Mouse (Mus musculus): ENCODE results near the gene Itpripl1.
"Not testable (repeated sequence)": the region's sequence is repeated elsewhere in the genome, so short reads cannot be mapped to it uniquely, and the experiment has no call there.

The Itpripl1 gene

GRCm38 (mm10) chr2:127143158-127144063, at the start of gene Itpripl1:
TSS of gene Itpripl1 (minus strand) at chr2:127143442.
- DNase-seq (ENCODE audit: low read depth in 1 of 2, low spot score in 2 of 2), result peak in 1 of 2 experiments; percentile 32

DNA sequence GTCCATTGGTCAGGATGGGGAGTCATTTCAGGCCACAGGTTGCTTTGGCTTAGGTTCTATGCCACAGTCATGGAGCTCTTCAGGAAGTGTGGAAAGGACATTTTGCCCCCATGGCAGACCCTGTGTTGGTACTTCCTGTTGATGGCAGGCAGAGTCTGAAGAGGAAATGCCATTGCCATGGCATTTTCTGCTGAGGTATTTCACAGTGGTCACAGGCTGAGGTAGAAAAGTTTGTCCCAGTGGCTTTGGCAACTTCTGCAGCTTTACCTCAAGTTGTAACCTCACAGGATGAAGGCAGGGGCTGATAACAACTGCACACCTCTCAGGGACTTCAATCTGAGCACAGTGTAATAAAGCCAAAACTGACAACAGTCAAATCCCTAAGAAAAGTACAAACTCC, 46.3 kb upstream of the Itpripl1 start:
- no peak for DNase-seq (ENCODE audit: low read depth in 1 of 2, low spot score in 2 of 2)

- peak; percentile 51 to 65 for DNase-seq (ENCODE audit: low read depth in 1 of 2, low spot score in 2 of 2)
Observed at GRCm38 (mm10) chr2:127182598-127183381, 39.5 kb upstream of the Itpripl1 start.

DNA sequence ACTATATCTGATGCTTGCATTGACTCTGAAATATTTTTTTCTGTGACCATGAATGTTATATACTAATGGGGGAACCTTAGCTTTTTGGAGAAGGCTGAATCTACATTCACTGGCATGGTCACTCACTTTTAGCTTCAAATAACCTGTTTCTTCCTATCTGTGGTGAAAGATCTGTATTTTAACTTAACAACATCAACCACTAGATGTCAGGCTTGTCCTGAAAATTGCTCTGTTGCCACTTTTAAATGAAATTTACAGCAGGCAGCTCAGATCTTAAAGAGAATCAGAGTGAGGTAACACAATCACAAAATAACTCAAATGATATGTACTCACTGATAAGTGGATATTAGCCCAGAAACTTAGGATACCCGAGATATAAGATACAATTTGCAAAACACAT, 23.0 kb upstream of the Itpripl1 start:
- DNase-seq (ENCODE audit: low read depth in 1 of 2, low spot score in 2 of 2), result not testable (repeated sequence)

DNA sequence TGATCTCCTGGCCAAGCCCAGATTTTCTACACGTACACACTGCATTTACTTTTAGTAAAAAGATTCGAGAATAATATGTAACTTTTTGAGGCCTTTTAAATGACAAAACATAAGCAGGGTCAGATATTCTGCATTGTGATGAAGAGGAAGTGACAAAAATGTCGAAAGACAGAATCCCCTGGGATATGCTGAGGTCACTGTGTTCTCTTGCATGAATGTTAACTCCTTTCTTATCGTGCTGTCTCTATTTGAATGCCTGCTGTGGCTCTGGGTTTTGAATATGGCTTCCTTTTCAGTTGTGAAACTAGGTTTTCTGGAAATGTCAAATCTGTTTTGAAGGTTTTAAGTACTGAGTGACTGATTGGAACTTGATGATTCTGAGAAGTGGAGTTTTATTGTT, 22.4 kb upstream of the Itpripl1 start:
- no peak for DNase-seq (ENCODE audit: low read depth in 1 of 2, low spot score in 2 of 2)

- no peak for DNase-seq (ENCODE audit: low read depth in 1 of 2, low spot score in 2 of 2)
Observed at GRCm38 (mm10) chr2:127145699-127146098, 2.5 kb upstream of the Itpripl1 start.

- no peak for DNase-seq (ENCODE audit: low read depth in 1 of 2, low spot score in 2 of 2)
Observed at GRCm38 (mm10) chr2:127142577-127143157, 575 bp downstream of the Itpripl1 start.

DNA sequence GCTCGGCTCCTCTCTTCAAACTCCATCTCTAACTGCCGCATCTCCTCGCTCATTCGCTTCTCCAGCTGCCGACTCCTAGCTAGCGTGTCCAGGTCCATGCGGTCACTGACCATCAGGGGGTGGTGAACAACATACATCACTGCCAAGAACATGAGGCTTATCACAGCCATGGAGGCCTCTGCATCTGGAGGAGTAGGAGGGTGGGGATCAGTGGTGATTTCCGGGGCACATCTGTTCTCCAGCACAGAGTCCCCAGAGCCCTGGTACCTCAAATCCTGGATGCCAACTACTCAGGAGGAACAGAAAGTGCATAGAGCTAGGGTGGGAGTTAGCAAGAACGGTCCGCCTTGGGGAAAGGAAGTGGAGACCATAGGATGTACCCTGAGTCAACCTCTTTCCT, 1.2 kb downstream of the Itpripl1 start:
- DNase-seq (ENCODE audit: low read depth in 1 of 2, low spot score in 2 of 2), result no peak

DNA sequence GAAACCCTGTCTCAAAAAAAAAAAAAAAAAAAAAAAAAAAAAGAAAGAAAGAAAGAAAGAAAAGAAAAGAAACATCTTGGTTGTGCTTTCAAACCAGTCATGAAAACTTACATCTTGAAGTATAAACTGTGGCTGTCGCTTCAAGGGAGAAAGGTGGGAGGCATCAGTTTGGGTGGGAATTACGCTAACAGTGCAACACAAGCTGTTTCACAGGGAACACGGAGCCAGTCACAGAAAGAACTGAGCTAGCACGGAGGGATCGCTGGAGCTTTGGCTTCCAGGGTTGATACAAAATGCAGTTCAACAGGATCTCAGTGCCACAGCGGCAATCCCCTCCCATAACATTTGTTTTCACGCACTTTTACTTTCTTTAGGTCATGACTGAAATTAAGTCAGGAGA, 3.2 kb downstream of the Itpripl1 start:
- DNase-seq (ENCODE audit: low read depth in 1 of 2, low spot score in 2 of 2), result no peak

- no peak for DNase-seq (ENCODE audit: low read depth in 1 of 2, low spot score in 2 of 2)
Observed at GRCm38 (mm10) chr2:127139605-127140004, 3.6 kb downstream of the Itpripl1 start.

GRCm38 (mm10) chr2:127139094-127139493, 4.1 kb downstream of the Itpripl1 start:
- no peak for DNase-seq (ENCODE audit: low read depth in 1 of 2, low spot score in 2 of 2)

DNA sequence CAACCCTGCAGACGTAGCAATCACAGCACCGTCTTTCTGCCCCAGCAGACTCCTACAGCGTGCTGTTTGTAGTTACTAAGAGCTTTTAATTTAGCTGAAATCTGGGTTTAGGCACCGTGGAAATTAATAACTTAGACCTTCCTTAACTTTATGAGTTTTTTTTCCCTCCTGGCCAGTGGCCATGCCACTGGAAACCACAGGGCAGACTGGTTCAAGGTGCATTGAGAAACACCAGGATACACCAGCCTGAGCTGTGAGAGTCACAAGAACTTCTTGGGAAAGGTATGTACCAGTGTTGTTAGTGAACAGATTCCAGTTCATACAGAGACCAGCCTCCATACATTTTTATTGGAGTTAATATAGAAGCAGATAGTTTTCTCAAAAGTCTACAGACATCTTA, 4.8 kb downstream of the Itpripl1 start:
- no peak for DNase-seq (ENCODE audit: low read depth in 1 of 2, low spot score in 2 of 2)

GRCm38 (mm10) chr2:127137838-127138420, 5.3 kb downstream of the Itpripl1 start:
- no peak for DNase-seq (ENCODE audit: low read depth in 1 of 2, low spot score in 2 of 2)

DNA sequence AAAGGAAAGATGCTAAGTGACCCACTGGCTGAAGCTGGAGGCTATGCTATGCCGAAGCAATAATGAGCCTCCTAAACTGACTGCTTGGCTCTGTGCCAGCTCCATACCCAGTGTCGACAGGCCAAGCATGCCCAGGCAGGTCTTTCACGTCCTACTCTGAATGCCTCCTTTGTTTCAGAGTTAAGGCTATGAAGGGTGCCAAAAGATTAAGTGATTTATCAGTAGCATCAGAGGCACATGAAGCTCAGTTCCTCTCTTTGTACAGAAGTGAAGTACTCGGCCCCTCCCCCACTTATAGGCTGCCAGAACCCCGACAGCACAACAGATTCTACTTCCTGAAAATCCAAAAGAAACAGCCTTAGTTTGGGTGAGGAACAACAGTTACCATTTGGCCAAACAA, 6.3 kb downstream of the Itpripl1 start:
- peak; percentile 37 to 39 for DNase-seq (ENCODE audit: low read depth in 1 of 2, low spot score in 2 of 2)

- DNase-seq (ENCODE audit: low read depth in 1 of 2, low spot score in 2 of 2), result not testable (repeated sequence)
Observed at GRCm38 (mm10) chr2:127135255-127135654, 8.0 kb downstream of the Itpripl1 start.

- peak; percentile 78 to 91 for DNase-seq (ENCODE audit: low read depth in 1 of 2, low spot score in 2 of 2)
Observed at GRCm38 (mm10) chr2:127133621-127134461, 9.4 kb downstream of the Itpripl1 start, which contains the start of gene Ncaph. TSS of gene Ncaph (minus strand) at chr2:127133954.

GRCm38 (mm10) chr2:127131353-127131752, 11.9 kb downstream of the Itpripl1 start:
- DNase-seq (ENCODE audit: low read depth in 1 of 2, low spot score in 2 of 2), result no peak

DNA sequence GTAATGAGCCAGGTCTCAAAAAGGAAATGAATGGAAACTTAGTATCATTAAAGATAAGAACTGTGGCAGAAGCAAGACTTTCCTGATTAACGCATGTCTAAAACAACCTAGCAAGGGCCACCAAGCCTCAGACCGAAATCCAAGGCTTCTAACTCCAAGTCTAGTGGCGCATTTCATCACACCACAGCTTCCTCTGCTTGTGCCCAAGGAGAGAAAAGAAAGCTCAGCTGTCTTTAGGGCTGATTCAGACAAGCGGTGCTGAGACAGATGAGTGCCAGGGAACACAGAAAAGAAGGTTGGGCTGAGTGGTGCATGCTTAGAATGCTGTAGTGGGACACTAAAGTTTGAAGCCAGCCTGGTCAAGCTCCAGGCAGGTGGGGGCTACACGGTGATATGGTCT, 14.3 kb downstream of the Itpripl1 start:
- no peak for DNase-seq (ENCODE audit: low read depth in 1 of 2, low spot score in 2 of 2)

DNA sequence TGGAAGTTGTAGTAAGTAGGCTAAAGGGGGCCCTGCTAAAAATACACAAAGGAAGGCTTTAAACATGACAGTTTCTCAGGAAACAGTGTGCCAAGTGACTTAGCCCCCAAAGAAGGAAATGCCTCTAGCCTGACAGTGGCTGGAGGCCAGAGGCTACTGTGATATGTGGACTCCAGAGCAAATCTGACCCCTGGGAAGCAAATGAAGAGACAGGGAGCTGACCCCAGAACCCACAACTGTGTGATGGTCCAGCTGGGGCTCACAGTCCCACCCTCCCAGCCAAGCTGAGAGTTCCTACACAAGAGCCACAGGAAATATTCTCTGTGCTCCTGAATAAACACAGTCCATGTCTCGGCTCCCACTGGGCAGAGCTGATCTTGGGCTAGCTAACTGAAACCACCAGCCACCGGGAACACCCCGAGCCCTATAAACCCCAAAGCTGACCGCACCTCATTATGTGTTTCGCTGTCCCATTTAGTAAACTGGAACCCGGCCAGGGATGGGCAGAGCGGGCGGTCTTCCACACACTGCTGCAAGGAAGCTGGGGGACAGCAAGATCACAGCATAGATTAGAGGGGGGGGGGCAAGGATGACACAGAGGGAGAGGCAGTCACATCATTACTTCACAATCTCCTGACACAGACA, 21.5 kb downstream of the Itpripl1 start:
- DNase-seq (ENCODE audit: low read depth in 1 of 2, low spot score in 2 of 2), result no peak

- no peak for DNase-seq (ENCODE audit: low read depth in 1 of 2, low spot score in 2 of 2)
Observed at GRCm38 (mm10) chr2:127108986-127109385, 34.3 kb downstream of the Itpripl1 start.

All from monocyte, adult 2 months (primary cell).